Mouse (Mus musculus): Measurements from ENCODE around the gene Tbc1d5. TPM values are rescaled to one million over a fixed set of nuclear protein-coding genes. Genes with fewer than 3 reads are reported as not detected.

Gene Tbc1d5
- polyA plus RNA-seq, 1 experiment = 18.5 TPM

- TF ChIP-seq POLR2A (IDR thresholded peaks at IDR 0.05; ENCODE audit: control insufficient read depth, low read depth, low read length) = no peak
- TF ChIP-seq CTCF (IDR thresholded peaks at IDR 0.05; ENCODE audit: control insufficient read depth, insufficient read depth, insufficient replicate concordance, low read depth, low read length) = no peak
- Histone ChIP-seq H3K27me3 (ENCODE audit: control insufficient read depth, insufficient read depth, low read length) (no peaks in the 10 kb centered on the region), H3K4me1 (ENCODE audit: control insufficient read depth, insufficient read depth, low read length) (no peaks in the 10 kb centered on the region), H3K36me3 (ENCODE audit: control insufficient read depth, insufficient read depth, low read length) (no peaks in the 10 kb centered on the region), H3K27ac (ENCODE audit: control insufficient read depth, insufficient read depth, low read depth, low read length) (no peak overlapping the region), H3K4me3 (ENCODE audit: control insufficient read depth, low read depth, low read length) (no peak overlapping the region)
Observed at GRCm38 (mm10) chr17:50954313-50954712, 224.8 kb downstream of the Tbc1d5 start.

- no peaks in the 10 kb centered on the region for H3K27me3 ChIP-seq (ENCODE audit: control insufficient read depth, insufficient read depth, low read length)
- no peak overlapping the region for H3K27ac ChIP-seq (ENCODE audit: control insufficient read depth, insufficient read depth, low read depth, low read length)
- H3K4me3 ChIP-seq (ENCODE audit: control insufficient read depth, low read depth, low read length) = no peak overlapping the region
- TF ChIP-seq POLR2A (IDR thresholded peaks at IDR 0.05; ENCODE audit: control insufficient read depth, low read depth, low read length) (no peak), CTCF (IDR thresholded peaks at IDR 0.05; ENCODE audit: control insufficient read depth, insufficient read depth, insufficient replicate concordance, low read depth, low read length) (no peak)
- H3K4me1 ChIP-seq (ENCODE audit: control insufficient read depth, insufficient read depth, low read length) = no peaks in the 10 kb centered on the region
- H3K36me3 ChIP-seq (ENCODE audit: control insufficient read depth, insufficient read depth, low read length) = no peaks in the 10 kb centered on the region
Observed at GRCm38 (mm10) chr17:50922308-50922707, 256.8 kb downstream of the Tbc1d5 start.

GRCm38 (mm10) chr17:50915216-50915615 is 263.9 kb downstream of the Tbc1d5 start:
- Histone ChIP-seq H3K27ac (ENCODE audit: control insufficient read depth, insufficient read depth, low read depth, low read length) (no peak overlapping the region), H3K36me3 (ENCODE audit: control insufficient read depth, insufficient read depth, low read length) (no peaks in the 10 kb centered on the region), H3K27me3 (ENCODE audit: control insufficient read depth, insufficient read depth, low read length) (no peaks in the 10 kb centered on the region), H3K4me1 (ENCODE audit: control insufficient read depth, insufficient read depth, low read length) (no peaks in the 10 kb centered on the region), H3K4me3 (ENCODE audit: control insufficient read depth, low read depth, low read length) (no peak overlapping the region)
- no peak for TF ChIP-seq POLR2A (IDR thresholded peaks at IDR 0.05; ENCODE audit: control insufficient read depth, low read depth, low read length)
- TF ChIP-seq CTCF (IDR thresholded peaks at IDR 0.05; ENCODE audit: control insufficient read depth, insufficient read depth, insufficient replicate concordance, low read depth, low read length) = no peak

GRCm38 (mm10) chr17:50908568-50909335 is 270.4 kb downstream of the Tbc1d5 start:
- H3K4me3 ChIP-seq (ENCODE audit: control insufficient read depth, low read depth, low read length) = no peak overlapping the region
- H3K36me3 ChIP-seq (ENCODE audit: control insufficient read depth, insufficient read depth, low read length) = no peaks in the 10 kb centered on the region
- TF ChIP-seq POLR2A (IDR thresholded peaks at IDR 0.05; ENCODE audit: control insufficient read depth, low read depth, low read length) = no peak
- no peak for TF ChIP-seq CTCF (IDR thresholded peaks at IDR 0.05; ENCODE audit: control insufficient read depth, insufficient read depth, insufficient replicate concordance, low read depth, low read length)
- no peaks in the 10 kb centered on the region for H3K27me3 ChIP-seq (ENCODE audit: control insufficient read depth, insufficient read depth, low read length)
- no peaks in the 10 kb centered on the region for H3K4me1 ChIP-seq (ENCODE audit: control insufficient read depth, insufficient read depth, low read length)
- H3K27ac ChIP-seq (ENCODE audit: control insufficient read depth, insufficient read depth, low read depth, low read length) = no peak overlapping the region

- H3K4me3 ChIP-seq (ENCODE audit: control insufficient read depth, low read depth, low read length) = no peak overlapping the region
- no peaks in the 10 kb centered on the region for H3K36me3 ChIP-seq (ENCODE audit: control insufficient read depth, insufficient read depth, low read length)
- no peak for TF ChIP-seq CTCF (IDR thresholded peaks at IDR 0.05; ENCODE audit: control insufficient read depth, insufficient read depth, insufficient replicate concordance, low read depth, low read length)
- TF ChIP-seq POLR2A (IDR thresholded peaks at IDR 0.05; ENCODE audit: control insufficient read depth, low read depth, low read length) = no peak
- no peaks in the 10 kb centered on the region for H3K27me3 ChIP-seq (ENCODE audit: control insufficient read depth, insufficient read depth, low read length)
- H3K27ac ChIP-seq (ENCODE audit: control insufficient read depth, insufficient read depth, low read depth, low read length) = no peak overlapping the region
- no peaks in the 10 kb centered on the region for H3K4me1 ChIP-seq (ENCODE audit: control insufficient read depth, insufficient read depth, low read length)
Observed at GRCm38 (mm10) chr17:50908160-50908559, 271.0 kb downstream of the Tbc1d5 start.

- Histone ChIP-seq H3K4me3 (ENCODE audit: control insufficient read depth, low read depth, low read length) (no peak overlapping the region), H3K36me3 (ENCODE audit: control insufficient read depth, insufficient read depth, low read length) (no peaks in the 10 kb centered on the region), H3K27me3 (ENCODE audit: control insufficient read depth, insufficient read depth, low read length) (no peaks in the 10 kb centered on the region), H3K4me1 (ENCODE audit: control insufficient read depth, insufficient read depth, low read length) (no peaks in the 10 kb centered on the region), H3K27ac (ENCODE audit: control insufficient read depth, insufficient read depth, low read depth, low read length) (no peak overlapping the region)
- TF ChIP-seq POLR2A (IDR thresholded peaks at IDR 0.05; ENCODE audit: control insufficient read depth, low read depth, low read length) = no peak
- no peak for TF ChIP-seq CTCF (IDR thresholded peaks at IDR 0.05; ENCODE audit: control insufficient read depth, insufficient read depth, insufficient replicate concordance, low read depth, low read length)
Observed at GRCm38 (mm10) chr17:50906630-50907029, 272.5 kb downstream of the Tbc1d5 start.

- no peaks in the 10 kb centered on the region; the same call in 1 of the 2 replicates for H3K36me3 ChIP-seq (ENCODE audit: control insufficient read depth, insufficient read depth, low read length)
- no peak overlapping the region for H3K27ac ChIP-seq (ENCODE audit: control insufficient read depth, insufficient read depth, low read depth, low read length)
- no peaks in the 10 kb centered on the region for H3K27me3 ChIP-seq (ENCODE audit: control insufficient read depth, insufficient read depth, low read length)
- H3K4me1 ChIP-seq (ENCODE audit: control insufficient read depth, insufficient read depth, low read length) = no peaks in the 10 kb centered on the region
- no peak overlapping the region for H3K4me3 ChIP-seq (ENCODE audit: control insufficient read depth, low read depth, low read length)
- TF ChIP-seq CTCF (IDR thresholded peaks at IDR 0.05; ENCODE audit: control insufficient read depth, insufficient read depth, insufficient replicate concordance, low read depth, low read length) = no peak
- TF ChIP-seq POLR2A (IDR thresholded peaks at IDR 0.05; ENCODE audit: control insufficient read depth, low read depth, low read length) = no peak
Observed at GRCm38 (mm10) chr17:50904463-50904862, 274.7 kb downstream of the Tbc1d5 start.

All from testis, adult 2 months (tissue).